Mouse (Mus musculus) thymus, adult 2 months (tissue): ENCODE results near the gene H1foo.

ENCODE experiments used
- CTCF ChIP-seq: fragments of 200-500 bp; IDR thresholded peaks from 2 replicates; pipeline ENCODE4 v1.5.1; 2012; ENCODE audit warnings: mild to moderate bottlenecking, control low read depth, low read length, moderate library complexity, borderline replicate concordance; ENCODE audit not compliant: control insufficient read depth, poor library complexity, insufficient read depth; ENCODE audit errors: extremely low read depth
- POLR2A ChIP-seq: fragments of 200-500 bp; IDR thresholded peaks from 2 replicates; pipeline ENCODE4 v1.6.1; 2012; ENCODE audit warnings: mild to moderate bottlenecking, low read length, control low read depth, moderate library complexity; ENCODE audit not compliant: control insufficient read depth, poor library complexity, insufficient read depth; ENCODE audit errors: extremely low read depth

GRCm38 (mm10) chr6:115941128-115941527 is 3.6 kb upstream of the H1foo start:
- TF ChIP-seq CTCF (no peak), POLR2A (no peak)
